Mouse (Mus musculus) brain, adult 2 months (tissue): ENCODE data around the gene Arsb.

Source experiments
- DNase-seq: peaks from one replicate; pipeline ENCODE4 v3.0.0; 2011; ENCODE audit warnings: low read depth, low spot score

The Arsb gene

GRCm38 (mm10) chr13:93771588-93772278, at the start of gene Arsb:
Gene Arsb, plus strand, starts transcription at chr13:93771630.
- peak; percentile 95 for DNase-seq

DNA sequence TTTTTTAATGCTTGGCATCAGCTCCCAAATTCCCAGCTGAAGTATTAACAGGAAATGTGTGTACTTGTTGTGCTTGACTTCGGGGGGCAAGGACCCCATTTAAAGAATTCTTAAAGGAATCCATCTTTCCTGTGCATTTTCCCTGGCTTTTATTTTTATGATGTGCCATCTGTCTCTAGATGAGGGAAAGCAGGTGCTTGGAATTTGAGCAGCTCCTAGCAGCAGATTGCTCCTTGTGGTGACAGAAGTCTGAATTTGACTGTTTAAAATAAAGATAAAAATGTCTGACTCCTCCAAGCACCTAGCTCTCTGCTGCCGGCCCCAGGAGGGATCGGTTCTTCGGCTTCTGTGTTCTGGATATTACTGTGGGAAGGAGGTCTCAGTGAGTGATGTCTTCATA, 49.5 kb upstream of the Arsb start:
- DNase-seq = peak; percentile 84

- no peak for DNase-seq
Observed at GRCm38 (mm10) chr13:93723455-93723854, 48.0 kb upstream of the Arsb start.

DNA sequence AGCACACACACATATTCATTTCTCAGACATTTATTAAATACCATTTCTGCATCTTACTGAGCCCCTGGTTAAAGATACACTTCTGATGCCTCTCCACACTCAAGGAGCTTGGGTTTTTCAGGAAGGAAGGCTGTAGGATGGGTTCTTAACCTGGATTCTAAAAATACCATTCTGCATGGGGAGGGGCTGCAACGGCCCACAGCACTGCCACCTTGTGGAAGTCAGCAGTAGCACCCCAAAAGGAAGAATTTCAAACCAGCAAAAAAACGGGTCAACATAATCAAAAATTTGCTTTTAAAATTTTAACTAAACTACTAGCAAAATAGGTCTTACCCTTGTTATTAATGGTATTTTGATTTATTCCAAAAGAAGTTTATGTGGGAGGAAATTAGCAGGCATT, 47.2 kb upstream of the Arsb start:
- peak; percentile 52 for DNase-seq

DNA sequence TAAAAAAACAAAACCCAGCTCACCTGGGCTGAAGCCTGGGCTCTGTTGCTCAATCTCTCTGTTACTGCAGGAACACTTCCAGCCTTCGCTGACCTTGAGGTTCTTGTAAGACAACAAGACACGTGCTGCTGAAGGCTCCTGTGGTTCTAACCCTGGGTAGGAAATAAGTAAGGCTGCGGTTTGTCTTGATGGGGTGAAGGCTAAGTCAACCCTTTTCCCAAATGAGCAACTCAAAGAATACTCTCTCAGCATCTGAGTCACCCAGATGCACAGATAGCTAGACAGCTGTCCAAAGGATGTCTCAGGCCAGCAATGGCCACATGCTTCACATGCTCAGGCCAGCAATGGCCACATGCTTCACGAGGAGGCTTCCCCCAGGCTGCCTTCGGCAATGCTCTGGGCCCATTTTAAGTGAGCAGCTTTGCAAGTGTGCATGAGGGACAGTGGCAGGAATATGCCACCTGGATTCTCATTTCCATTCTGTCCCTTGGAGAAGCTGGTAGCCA, 36.2 kb upstream of the Arsb start:
- DNase-seq = no peak

DNA sequence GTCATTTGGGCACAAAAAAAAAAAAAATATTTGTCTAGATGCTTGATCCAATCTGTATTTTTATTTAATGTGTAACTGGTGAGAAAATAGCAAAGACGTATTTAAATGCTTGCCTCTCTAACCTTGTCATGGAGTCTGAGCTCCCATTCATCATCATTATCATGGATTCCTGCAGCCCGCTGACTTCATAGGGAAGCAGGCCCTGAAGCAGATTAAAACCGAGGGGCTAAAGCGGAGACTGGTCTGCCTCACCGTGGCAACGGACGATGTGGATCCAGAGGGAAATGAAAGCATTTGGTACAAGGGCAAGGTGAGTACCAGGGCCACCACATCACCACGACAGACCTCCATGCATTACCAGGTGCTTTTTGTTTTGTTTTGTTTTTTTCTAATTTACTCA, 27.3 kb upstream of the Arsb start:
- no peak for DNase-seq

DNA sequence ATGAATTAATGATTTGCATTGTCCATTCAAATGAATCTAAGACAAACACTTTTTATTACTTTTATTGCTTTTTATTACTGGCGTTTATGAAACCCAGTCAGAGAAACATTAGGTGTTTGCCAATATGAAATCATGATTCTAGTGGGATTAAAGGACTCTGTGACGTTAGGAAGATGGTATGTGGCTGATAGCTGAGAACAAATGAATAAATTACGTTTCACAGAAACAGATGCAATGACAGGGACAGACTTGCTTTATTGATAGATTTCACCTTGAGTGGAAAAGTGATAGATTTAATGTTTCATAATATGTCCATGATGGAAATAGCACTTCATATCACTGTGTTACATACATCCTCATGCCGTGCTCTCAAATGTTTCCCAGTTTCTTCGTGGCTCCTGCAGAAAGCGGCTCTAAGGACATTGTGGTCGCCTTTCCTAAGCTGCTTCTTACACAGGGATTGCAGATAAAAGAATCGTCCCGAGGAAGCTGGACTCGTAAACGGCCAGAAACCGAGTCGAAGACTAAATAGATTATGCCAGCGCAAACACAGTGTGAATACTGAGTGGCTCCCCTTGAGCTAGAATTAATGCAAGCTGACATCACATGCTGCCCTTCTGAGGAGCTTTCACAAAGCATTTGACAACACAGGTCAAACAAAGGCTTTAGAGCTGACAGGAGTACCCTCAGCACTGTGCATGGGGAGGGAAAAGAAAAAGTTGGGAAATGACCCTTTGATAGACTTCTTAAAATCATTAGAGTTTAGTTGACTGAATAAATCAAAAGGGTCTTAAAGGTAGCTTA, 18.6 kb upstream of the Arsb start:
- peak; percentile 14 for DNase-seq

DNA sequence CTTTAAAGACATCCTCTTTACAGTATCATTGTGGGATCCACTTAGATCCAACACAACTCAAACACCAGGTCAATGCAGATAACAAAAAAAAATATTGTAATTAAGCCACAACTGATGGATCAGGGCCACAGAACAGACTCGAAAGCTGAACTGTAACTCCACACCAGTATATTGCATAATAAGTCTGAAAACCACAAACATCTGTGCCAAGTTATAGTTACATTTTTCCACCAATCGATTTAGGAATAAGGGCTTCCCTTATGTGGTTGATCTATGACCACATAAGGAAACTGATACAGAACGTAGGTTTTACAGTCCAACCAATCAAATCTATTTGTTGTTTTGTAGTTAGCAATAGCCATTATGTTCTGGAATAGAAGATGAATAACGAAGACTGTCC, 16.3 kb upstream of the Arsb start:
- no peak for DNase-seq

- no peak for DNase-seq
Observed at GRCm38 (mm10) chr13:93756674-93757073, 14.8 kb upstream of the Arsb start.

DNA sequence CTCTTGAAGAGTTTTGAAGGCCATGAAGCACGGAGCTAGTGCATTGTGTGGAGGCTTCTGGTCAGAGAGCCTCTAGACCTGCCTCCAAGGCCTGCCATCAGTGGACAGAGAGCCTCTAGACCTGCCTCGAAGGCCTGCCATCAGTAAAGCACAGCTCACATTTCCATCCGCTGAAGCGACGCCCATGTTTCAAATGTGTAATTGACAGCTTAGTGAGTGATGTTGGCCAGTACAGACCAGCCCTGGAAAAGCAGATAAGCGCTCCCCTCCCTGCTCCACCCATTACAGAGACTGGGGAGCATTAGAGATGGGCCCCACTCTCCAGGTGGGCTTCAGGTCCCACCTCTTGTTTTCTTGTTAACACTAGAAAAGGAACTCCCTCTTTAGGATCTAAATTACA, 13.9 kb upstream of the Arsb start:
- no peak for DNase-seq

GRCm38 (mm10) chr13:93758149-93758898, 13.1 kb upstream of the Arsb start:
- DNase-seq = peak; percentile 14

DNA sequence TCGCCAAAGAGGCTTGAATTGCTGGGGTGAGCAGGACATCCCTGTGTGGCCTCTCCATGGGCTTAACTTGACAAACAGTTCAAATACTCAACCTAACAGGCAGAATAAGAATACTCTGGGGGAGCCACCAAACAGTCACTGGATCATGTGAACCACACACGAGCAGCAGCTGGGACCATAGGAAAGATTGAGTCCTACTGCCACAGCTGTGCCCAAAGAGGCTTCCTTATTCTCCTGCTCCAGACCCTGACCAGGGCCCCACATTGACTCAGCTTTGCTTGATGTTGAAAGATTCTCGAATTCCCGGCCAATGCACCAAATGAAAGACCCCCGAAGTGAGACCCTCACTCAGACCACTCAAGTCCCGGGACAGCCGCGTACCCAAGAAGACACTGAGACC, 9.6 kb upstream of the Arsb start:
- DNase-seq = no peak

GRCm38 (mm10) chr13:93762879-93763278, 8.6 kb upstream of the Arsb start:
- no peak for DNase-seq

- no peak for DNase-seq
Observed at GRCm38 (mm10) chr13:93764321-93764973, 7.0 kb upstream of the Arsb start.

- no peak for DNase-seq
Observed at GRCm38 (mm10) chr13:93771031-93771587, 321 bp upstream of the Arsb start.

- DNase-seq = no peak
Observed at GRCm38 (mm10) chr13:93772279-93772636, 828 bp downstream of the Arsb start.

GRCm38 (mm10) chr13:93772861-93773260, 1.4 kb downstream of the Arsb start:
- peak; percentile 67 for DNase-seq

DNA sequence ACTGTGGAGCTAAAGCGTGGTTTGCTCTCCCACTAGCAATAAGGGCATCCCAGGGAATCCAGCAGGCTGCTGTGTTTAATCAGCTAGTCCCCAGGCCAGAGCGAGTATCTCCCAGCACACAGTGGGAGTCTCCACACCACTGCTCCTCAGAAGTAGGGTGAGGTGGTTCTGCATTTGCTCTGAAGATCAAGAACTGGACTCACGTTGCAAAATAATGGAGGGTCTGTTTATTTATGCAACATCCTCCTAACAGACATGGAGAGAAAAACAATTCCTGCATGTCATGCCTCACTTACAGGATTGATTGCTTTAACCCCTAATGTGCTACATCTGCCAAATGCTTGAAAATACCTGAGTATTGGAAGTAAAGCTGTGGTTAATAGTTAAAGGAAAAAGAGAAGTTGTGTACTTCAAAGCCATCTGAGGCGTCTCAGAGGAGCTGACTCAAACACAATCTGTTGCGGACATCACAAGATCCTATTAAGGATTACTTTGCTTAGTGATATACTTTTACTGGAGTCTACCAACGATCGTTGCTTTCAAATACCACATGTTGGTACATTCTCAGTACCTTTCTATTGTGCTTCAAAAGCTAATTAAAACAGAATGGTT, 2.4 kb downstream of the Arsb start:
- peak; percentile 45 for DNase-seq

GRCm38 (mm10) chr13:93782823-93783222, 11.4 kb downstream of the Arsb start:
- DNase-seq = no peak

DNA sequence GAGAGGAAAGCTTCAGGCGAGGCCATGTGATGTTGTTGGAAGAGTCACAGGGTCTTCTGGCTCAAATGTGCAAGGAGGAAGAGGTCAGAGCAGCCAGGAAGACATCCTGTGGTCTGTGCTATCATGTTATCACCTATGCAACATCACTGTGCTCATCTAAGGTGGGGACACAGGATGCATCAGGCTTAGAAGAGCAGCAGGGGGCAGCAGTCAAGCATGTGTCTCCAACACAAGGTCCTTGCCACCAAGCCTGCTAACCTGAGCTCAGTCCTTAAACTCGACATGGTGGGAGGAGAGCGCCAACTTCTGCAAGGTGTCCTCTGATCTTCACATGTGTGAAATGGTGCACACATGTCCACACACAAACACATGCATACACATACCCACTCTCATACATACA, 13.9 kb downstream of the Arsb start:
- DNase-seq = peak; percentile 67

- peak; percentile 82 for DNase-seq
Observed at GRCm38 (mm10) chr13:93786051-93786450, 14.6 kb downstream of the Arsb start.
